Mouse (Mus musculus) ES-E14 (cell line): ENCODE measurements around the gene H2afy.

Source experiments
- CHD2 ChIP-seq: IDR thresholded peaks from 2 replicates; pipeline ENCODE4 v1.6.1; 2014; ENCODE audit warnings: mild to moderate bottlenecking, low read depth, low read length, inconsistent platforms
- HCFC1 ChIP-seq: IDR thresholded peaks from 2 replicates; pipeline ENCODE4 v1.6.1; 2012; ENCODE audit warnings: low read length, inconsistent platforms, borderline replicate concordance; ENCODE audit not compliant: insufficient read depth
- MAFK ChIP-seq: IDR thresholded peaks from 2 replicates; pipeline ENCODE4 v1.6.1; 2014; ENCODE audit warnings: mild to moderate bottlenecking, low read depth, low read length, inconsistent platforms; ENCODE audit not compliant: insufficient read depth
- ZC3H11A ChIP-seq: IDR thresholded peaks from 2 replicates; pipeline ENCODE4 v1.6.1; 2012; ENCODE audit warnings: low read depth, mild to moderate bottlenecking, inconsistent platforms, low read length, borderline replicate concordance
- ZNF384 ChIP-seq: IDR thresholded peaks from 2 replicates; pipeline ENCODE4 v1.6.1; 2012; ENCODE audit warnings: low read depth, low read length, inconsistent platforms

DNA sequence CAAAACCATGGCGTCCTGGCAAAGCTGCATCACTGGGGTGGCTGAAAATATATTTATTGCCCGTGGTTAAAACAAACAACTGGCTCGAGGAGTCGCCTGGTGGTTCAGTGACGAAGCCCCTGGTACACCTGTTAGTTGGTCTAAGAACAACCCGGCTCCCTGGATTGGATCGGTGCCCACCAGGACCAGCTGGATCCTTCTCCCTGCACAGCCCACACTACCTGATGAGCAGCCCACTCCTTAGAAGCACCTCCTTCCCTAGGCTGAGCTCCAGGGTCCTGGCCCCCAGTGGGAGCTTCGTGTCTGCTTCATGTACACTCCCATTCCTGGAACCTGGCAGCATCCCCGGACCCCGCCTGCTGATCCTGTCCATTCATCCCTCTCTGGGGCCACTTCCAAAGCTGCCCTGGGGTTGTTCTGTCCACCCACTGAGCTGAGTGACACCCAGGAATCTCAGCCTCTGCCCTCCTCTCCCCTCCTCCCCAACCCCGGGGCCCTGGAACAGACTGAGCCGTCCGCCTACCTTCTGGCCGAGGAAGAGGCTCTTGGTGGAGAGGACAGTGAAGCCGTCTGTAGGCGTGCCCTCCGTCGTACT is 40.5 kb downstream of the H2afy start:
- TF ChIP-seq MAFK: no peak
- TF ChIP-seq CHD2: no peak
- no peak for TF ChIP-seq ZNF384
- TF ChIP-seq ZC3H11A: no peak
- no peak for TF ChIP-seq HCFC1
